Mouse (Mus musculus) telencephalon, adult 2 months (tissue): ENCODE data around the gene Wbp4.
"Not testable (repeated sequence)": the region's sequence is repeated elsewhere in the genome, so short reads cannot be mapped to it uniquely, and the experiment has no call there.

Experiments used
- DNase-seq: peaks from one replicate; pipeline ENCODE4 v3.0.0-alpha.2; 2011; ENCODE audit warnings: low read depth, low spot score

The Wbp4 gene

GRCm38 (mm10) chr14:79452591-79452934 lies 28.8 kb downstream of the Wbp4 start:
- not testable (repeated sequence) for DNase-seq

- DNase-seq, result peak; percentile 89
These were observed 29.4 kb downstream of the Wbp4 start, which contains the start of gene Kbtbd6 for GRCm38 (mm10) chr14:79451681-79452590. TSS of gene Kbtbd6 (plus strand) at chr14:79451835.

- DNase-seq, result peak; percentile 48
These were observed 36.2 kb downstream of the Wbp4 start for GRCm38 (mm10) chr14:79445055-79445620.

- no peak for DNase-seq
These were observed 36.7 kb downstream of the Wbp4 start for GRCm38 (mm10) chr14:79444601-79445000.

GRCm38 (mm10) chr14:79441441-79441840 lies 39.9 kb downstream of the Wbp4 start:
- DNase-seq, result no peak

- no peak for DNase-seq
These were observed 40.7 kb downstream of the Wbp4 start for GRCm38 (mm10) chr14:79440655-79441054.

- DNase-seq, result no peak
These were observed 47.3 kb downstream of the Wbp4 start for GRCm38 (mm10) chr14:79434068-79434467.

- DNase-seq, result not testable (repeated sequence)
These were observed 54.5 kb downstream of the Wbp4 start for GRCm38 (mm10) chr14:79426730-79427365.

GRCm38 (mm10) chr14:79425979-79426729 lies 55.2 kb downstream of the Wbp4 start, which contains the start of gene Kbtbd7:
TSS of gene Kbtbd7 (plus strand) at chr14:79426511.
- peak; percentile 94 for DNase-seq

GRCm38 (mm10) chr14:79420083-79420685 lies 61.1 kb downstream of the Wbp4 start:
- no peak for DNase-seq

- DNase-seq, result no peak
These were observed 68.2 kb downstream of the Wbp4 start for GRCm38 (mm10) chr14:79413121-79413520.

GRCm38 (mm10) chr14:79410662-79411061 lies 70.7 kb downstream of the Wbp4 start:
- DNase-seq, result no peak
